ENCODE assay signal across 10 mouse cellular contexts in the genomic region with DNA sequence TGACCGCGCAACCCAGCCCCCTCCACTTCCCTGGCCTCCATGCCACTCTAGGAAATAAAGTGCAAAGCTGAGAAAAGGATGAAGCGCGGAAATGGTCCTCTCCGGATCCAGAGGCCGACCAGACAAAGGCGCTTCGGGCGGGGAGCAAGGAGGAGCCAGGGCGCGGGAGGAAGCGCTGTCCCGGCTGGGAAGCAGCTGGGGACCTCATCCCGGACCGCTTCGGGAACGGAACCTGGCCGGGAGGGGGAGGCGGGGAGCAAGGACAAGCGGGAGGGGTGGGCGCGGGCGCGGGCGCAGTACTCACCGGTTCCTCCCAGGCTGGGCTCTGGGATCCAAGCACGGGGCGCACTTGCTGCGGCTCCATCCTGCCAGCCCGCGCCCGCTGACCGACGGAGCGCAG. TPM values are rescaled to one million over a fixed set of nuclear protein-coding genes. Genes with fewer than 3 reads are reported as not detected.
A peak's percentile ranks its signal among the peaks of the same experiment; 100 is the strongest.
DNase-seq lines count a peak whose midpoint lies in the region; ATAC-seq and TF ChIP-seq lines count a peak whose summit lies in the region.
"Not testable (repeated sequence)": the region's sequence is repeated elsewhere in the genome, so short reads cannot be mapped to it uniquely, and the experiment has no call there.
"Had no signal": no experiment of that assay in that cellular context is flagged by ENCODE, and none has a peak within 500 bp of the region (broad histone marks: within the 10 kb centered on the region; RNA-seq: fewer than 3 reads in every experiment).

A gene (minus strand): TSS at position 389 of the 400 bp plus-strand sequence.

- ATAC-seq in embryonic facial prominence, embryonic 15.5 days (ENCODE audit: insufficient number of reproducible peaks, low FRiP score, low TSS enrichment, low read depth); hindbrain, embryonic 12.5 days (ENCODE audit: low FRiP score); limb, embryonic 14.5 days (ENCODE audit: low FRiP score, low read depth); midbrain, embryonic 15.5 days (replicated peaks); stomach, embryonic 14.5 days (ENCODE audit: insufficient number of reproducible peaks, insufficient read depth, low FRiP score, low read depth): not testable (repeated sequence)

- not testable (repeated sequence) for H3K4me1 ChIP-seq in embryonic facial prominence, embryonic 15.5 days; heart, adult 2 months (ENCODE audit: control insufficient read depth, insufficient read depth, low read length); hindbrain, embryonic 12.5 days; limb, embryonic 14.5 days (ENCODE audit: control insufficient read depth, insufficient read depth, low read length); midbrain, embryonic 15.5 days; stomach, embryonic 14.5 days (ENCODE audit: control insufficient read depth, insufficient read depth, low read length)

- not testable (repeated sequence) for H3K9ac ChIP-seq in embryonic facial prominence, embryonic 15.5 days; stomach, embryonic 14.5 days (replicated peaks; ENCODE audit: low read depth, low read length)
- H3K9ac ChIP-seq in heart, adult 2 months (ENCODE audit: low read depth, low read length), result peak within 1 kb of the TSS; percentile 45
- H3K9ac ChIP-seq in hindbrain, embryonic 12.5 days, result peak within 1 kb of the TSS; percentile 69
- peak within 1 kb of the TSS; percentile 55 for H3K9ac ChIP-seq in limb, embryonic 14.5 days (ENCODE audit: low read depth, low read length, severe bottlenecking)
- H3K9ac ChIP-seq in midbrain, embryonic 15.5 days, result peak within 1 kb of the TSS; percentile 78

- not testable (repeated sequence) for H3K27me3 ChIP-seq in embryonic facial prominence, embryonic 15.5 days; heart, adult 2 months (ENCODE audit: control insufficient read depth, insufficient read depth, low read length); hindbrain, embryonic 12.5 days; limb, embryonic 14.5 days (ENCODE audit: control insufficient read depth, insufficient read depth, low read length); midbrain, embryonic 15.5 days (replicated peaks); stomach, embryonic 14.5 days (ENCODE audit: control insufficient read depth, insufficient read depth, low read length)

- DNase-seq in adrenal gland, adult 2 months, result peak; percentile 1
- peak; percentile 24 to 28 for DNase-seq in heart, adult 2 months
- peak; percentile 0 for DNase-seq in kidney, postnatal 36 days
- DNase-seq in limb, embryonic 14.5 days (ENCODE audit: low spot score), result not testable (repeated sequence)

- TF ChIP-seq CTCF in heart, adult 2 months (IDR thresholded peaks at IDR 0.05), result not testable (repeated sequence)

- peak within 1 kb of the TSS; percentile 44 for H3K4me3 ChIP-seq in embryonic facial prominence, embryonic 15.5 days (replicated peaks)
- peak within 1 kb of the TSS; percentile 29; the same call in 1 of the 2 replicates for H3K4me3 ChIP-seq in heart, adult 2 months
- H3K4me3 ChIP-seq in hindbrain, embryonic 12.5 days, result peak within 1 kb of the TSS; percentile 51
- peak within 1 kb of the TSS; percentile 44 for H3K4me3 ChIP-seq in limb, embryonic 14.5 days (replicated peaks; ENCODE audit: low read length)
- H3K4me3 ChIP-seq in midbrain, embryonic 15.5 days, result peak within 1 kb of the TSS; percentile 56
- peak within 1 kb of the TSS; percentile 38 for H3K4me3 ChIP-seq in stomach, embryonic 14.5 days (ENCODE audit: low read depth, low read length)

- H3K27ac ChIP-seq in embryonic facial prominence, embryonic 15.5 days (replicated peaks); limb, embryonic 14.5 days (replicated peaks; ENCODE audit: low read depth, low read length); stomach, embryonic 14.5 days (ENCODE audit: low read length): not testable (repeated sequence)
- peak within 1 kb of the TSS; percentile 38; the same call in 1 of the 2 replicates for H3K27ac ChIP-seq in heart, adult 2 months
- H3K27ac ChIP-seq in hindbrain, embryonic 12.5 days, result peak within 1 kb of the TSS; percentile 40
- peak within 1 kb of the TSS; percentile 80 for H3K27ac ChIP-seq in midbrain, embryonic 15.5 days

- H3K4me2 ChIP-seq in embryonic facial prominence, embryonic 15.5 days (replicated peaks), result peak within 1 kb of the TSS; percentile 75
- H3K4me2 ChIP-seq in hindbrain, embryonic 12.5 days (replicated peaks), result peak within 1 kb of the TSS; percentile 67
- H3K4me2 ChIP-seq in limb, embryonic 14.5 days (replicated peaks; ENCODE audit: low read depth, low read length, severe bottlenecking), result peak within 1 kb of the TSS; percentile 64
- H3K4me2 ChIP-seq in midbrain, embryonic 15.5 days, result peak within 1 kb of the TSS; percentile 61
- peak within 1 kb of the TSS; percentile 61 for H3K4me2 ChIP-seq in stomach, embryonic 14.5 days (replicated peaks; ENCODE audit: low read depth, low read length)

- not testable (repeated sequence) for TF ChIP-seq POLR2A in heart, adult 2 months (IDR thresholded peaks at IDR 0.05; ENCODE audit: insufficient read depth, low read depth, low read length); limb, embryonic 14.5 days (IDR thresholded peaks at IDR 0.05; ENCODE audit: borderline replicate concordance, extremely low read depth, insufficient read depth, insufficient read length)

- TF ChIP-seq EP300 in heart, adult 2 months (IDR thresholded peaks at IDR 0.05; ENCODE audit: insufficient read depth, low read depth, low read length), result not testable (repeated sequence)

- not testable (repeated sequence) for H3K9me3 ChIP-seq in embryonic facial prominence, embryonic 15.5 days (replicated peaks); hindbrain, embryonic 12.5 days (replicated peaks); limb, embryonic 14.5 days (ENCODE audit: control insufficient read depth, low read length); midbrain, embryonic 15.5 days; stomach, embryonic 14.5 days (ENCODE audit: control insufficient read depth, low read depth, low read length)

- not testable (repeated sequence) for H3K36me3 ChIP-seq in embryonic facial prominence, embryonic 15.5 days; heart, adult 2 months (ENCODE audit: control insufficient read depth, insufficient read depth, low read length); hindbrain, embryonic 12.5 days; limb, embryonic 14.5 days (ENCODE audit: control insufficient read depth, insufficient read depth, low read length); midbrain, embryonic 15.5 days (replicated peaks); stomach, embryonic 14.5 days (ENCODE audit: control insufficient read depth, insufficient read depth, low read length)

- WGBS in embryonic facial prominence, embryonic 15.5 days, result 0% methylated on average over 13 of the region's 35 CpGs
- WGBS in heart, adult 2 months, result 2% methylated on average over 15 of the region's 35 CpGs
- under 1% methylated on average over 25 of the region's 35 CpGs for WGBS in hindbrain, embryonic 12.5 days
- WGBS in limb, embryonic 14.5 days, result 0% methylated on average over 2 of the region's 35 CpGs
- under 1% methylated on average over 25 of the region's 35 CpGs for WGBS in midbrain, embryonic 15.5 days
- WGBS in stomach, embryonic 14.5 days, result under 1% methylated on average over 15 of the region's 35 CpGs

- not testable (repeated sequence) for H3K79me2 ChIP-seq in heart, adult 2 months (replicated peaks; ENCODE audit: control insufficient read depth, insufficient read depth, low read length)

- intact Hi-C loops in heart, adult 2 months (cut with DNase I), result not testable (repeated sequence)

RNA-seq across cellular contexts. Expression of the gene that starts here (rescaled TPM):
- total RNA-seq in adrenal gland, adult 2 months (2021), result not detected
- polyA plus RNA-seq in adrenal gland, adult 2 months (2012; rRNA removed), result not detected in 2 replicates
- 0.35 and 0.46 TPM in 2 replicates for polyA plus RNA-seq in embryonic facial prominence, embryonic 15.5 days (2015; fragmentation: Nextera tagmentation; extraction: Ambion mirVana)
- total RNA-seq in heart, adult 2 months (2021), result under 1 TPM in 1 of 2 experiments, not detected in 1; 0.16 TPM
- 0.18 TPM in 1 of 2 replicates, not detected in the other for polyA plus RNA-seq in heart, adult 2 months (2012; rRNA removed)
- 3.1 and 3.5 TPM in 2 replicates for polyA plus RNA-seq in hindbrain, embryonic 12.5 days (2016; fragmentation: Nextera tagmentation; extraction: Ambion mirVana)
- polyA plus RNA-seq in limb, embryonic 14.5 days (2012; rRNA removed), result 1.4 and 1.6 TPM in 2 replicates
- 0.51 and 0.85 TPM in 2 replicates for polyA plus RNA-seq in limb, embryonic 14.5 days (2014; fragmentation: Nextera tagmentation; extraction: Ambion mirVana)
- polyA plus RNA-seq in midbrain, embryonic 15.5 days (2015; fragmentation: Nextera tagmentation; extraction: Ambion mirVana), result 6.3 and 6.8 TPM in 2 replicates
- polyA plus RNA-seq in stomach, embryonic 14.5 days (2014; fragmentation: Nextera tagmentation; extraction: Ambion mirVana), result 1.3 and 1.5 TPM in 2 replicates
- polyA plus RNA-seq: large intestine, adult 2 months; macrophage had no signal

Comparison
In these comparisons a context has a peak if more than half of its experiments do, and no peak if none do; other contexts are left out.
1. Peak in DNase-seq in adrenal gland, adult 2 months; RNA of the gene not detected or under 1 TPM.
2. Peak in DNase-seq, H3K4me3 ChIP-seq, H3K27ac ChIP-seq and H3K9ac ChIP-seq in heart, adult 2 months; RNA of the gene not detected or under 1 TPM.